Mouse (Mus musculus) 416B (cell line): ENCODE measurements around the gene Hk1.
"Not testable (repeated sequence)": the region's sequence is repeated elsewhere in the genome, so short reads cannot be mapped to it uniquely, and the experiment has no call there.

Experiments
- DNase-seq: peaks from one replicate; pipeline ENCODE4 v3.0.0; 2011; ENCODE audit warnings: low read depth

Hk1 gene

DNA sequence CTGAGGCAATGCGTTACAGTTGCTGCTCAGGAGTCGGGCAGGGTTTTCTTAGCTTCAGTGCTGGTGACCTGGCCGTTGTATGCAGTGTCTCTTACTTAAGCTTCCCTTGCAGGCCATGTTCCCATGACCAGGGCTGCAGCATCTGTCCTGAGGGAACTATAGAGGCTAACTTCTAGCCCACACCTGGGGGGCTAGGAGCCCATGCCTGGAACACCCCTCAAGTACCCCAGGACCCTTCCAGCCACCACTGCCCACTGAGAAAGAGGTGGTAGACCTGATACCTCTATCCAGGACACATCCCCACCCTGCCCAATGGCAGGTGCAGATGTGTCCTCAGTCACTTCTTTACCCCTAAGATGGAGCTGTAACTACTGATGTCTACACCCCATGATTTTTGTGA, 38.7 kb downstream of the Hk1 start:
- no peak for DNase-seq

DNA sequence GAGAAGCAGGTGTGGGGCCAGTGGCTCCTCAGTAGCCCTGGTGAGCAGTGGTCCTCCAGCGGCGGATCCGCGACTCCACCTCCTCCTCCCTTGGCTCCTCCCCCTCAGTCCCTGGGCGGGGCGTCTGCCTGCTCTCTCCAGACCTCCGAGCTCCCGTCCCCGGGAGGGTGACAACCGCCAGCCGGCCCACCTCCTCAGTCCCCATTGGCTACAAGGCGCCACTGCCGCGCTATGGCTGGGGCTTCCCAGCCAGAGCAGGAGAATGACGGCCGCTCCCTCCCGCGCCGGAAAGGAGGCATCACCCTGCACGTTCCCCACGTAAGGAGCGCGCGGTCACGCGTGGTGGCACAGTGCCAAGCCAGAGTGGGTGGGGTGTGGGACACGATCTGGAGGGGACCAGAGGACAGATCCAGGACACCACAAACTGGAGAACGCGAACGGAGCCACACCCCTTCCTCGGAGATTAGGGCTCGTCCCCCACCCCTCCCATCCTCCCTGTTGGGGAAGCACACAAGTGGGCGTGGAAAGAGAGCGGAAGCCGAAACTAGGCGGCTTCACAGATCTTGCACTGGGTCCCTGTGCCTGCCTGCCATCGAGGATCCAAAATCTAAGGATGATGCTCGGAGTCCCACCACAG, 39.5 kb downstream of the Hk1 start:
- peak; percentile 97 for DNase-seq

DNA sequence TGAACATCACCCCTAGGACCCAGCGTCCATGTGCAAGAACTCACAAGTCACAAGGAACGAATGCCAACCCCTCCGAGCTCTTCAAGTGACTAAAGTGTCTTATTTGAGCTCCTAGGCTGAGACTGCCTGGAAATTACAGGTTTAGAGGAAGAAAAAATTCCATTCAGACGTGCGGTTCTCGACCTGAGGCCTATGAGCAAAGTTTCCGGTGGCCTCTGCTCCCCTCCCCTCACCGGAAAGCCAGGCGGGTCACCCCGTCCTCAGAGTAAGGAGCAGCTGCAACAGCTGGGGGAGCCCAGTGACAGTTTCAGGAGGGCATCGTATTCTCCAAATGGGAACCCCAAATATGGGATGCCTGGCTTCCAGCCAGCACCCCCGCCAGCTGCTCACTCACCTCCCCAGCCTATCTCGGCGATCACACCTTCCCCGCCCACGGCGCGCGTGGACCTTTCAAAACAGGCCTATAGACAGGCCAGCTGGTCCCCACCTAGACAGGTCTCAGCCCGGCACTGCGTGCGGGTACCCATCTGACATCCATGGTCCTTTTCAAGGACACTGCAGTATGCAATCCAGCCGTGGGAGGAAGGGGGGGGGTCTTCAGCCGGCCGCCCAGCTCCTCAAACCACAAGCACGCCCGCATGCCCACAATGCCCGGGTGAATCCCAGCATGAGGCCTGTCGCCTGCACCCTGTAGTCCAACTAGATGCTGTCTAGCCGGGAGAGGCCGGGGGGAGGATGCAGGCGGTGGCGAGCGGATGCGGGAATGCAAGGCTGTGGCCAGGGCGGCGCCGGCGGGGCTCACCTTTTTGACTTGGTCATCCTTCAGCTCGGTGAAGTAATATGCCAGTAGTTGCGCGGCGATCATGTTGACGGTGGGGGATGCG, 40.3 kb downstream of the Hk1 start:
- DNase-seq: peak; percentile 79

DNA sequence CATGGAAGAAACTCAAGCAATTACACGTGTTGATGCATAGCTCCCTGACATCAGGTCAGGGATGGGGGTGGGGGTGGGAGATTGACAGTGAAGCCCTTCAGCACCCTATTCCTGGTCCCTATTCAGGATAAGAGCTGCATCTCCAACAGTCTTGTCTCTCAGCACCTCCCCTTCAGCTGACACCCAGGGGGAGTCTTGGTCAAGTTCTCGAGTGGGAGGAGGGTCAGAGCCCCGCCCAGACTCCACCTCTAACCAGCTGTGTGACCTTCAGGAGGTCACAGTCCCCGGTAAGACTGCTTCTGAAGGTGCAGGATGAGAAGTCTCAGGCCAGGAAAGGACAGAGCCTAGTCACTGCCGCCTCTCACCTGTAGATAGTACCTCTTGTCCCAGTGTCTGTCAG, 41.1 kb downstream of the Hk1 start:
- peak; percentile 32 for DNase-seq

DNA sequence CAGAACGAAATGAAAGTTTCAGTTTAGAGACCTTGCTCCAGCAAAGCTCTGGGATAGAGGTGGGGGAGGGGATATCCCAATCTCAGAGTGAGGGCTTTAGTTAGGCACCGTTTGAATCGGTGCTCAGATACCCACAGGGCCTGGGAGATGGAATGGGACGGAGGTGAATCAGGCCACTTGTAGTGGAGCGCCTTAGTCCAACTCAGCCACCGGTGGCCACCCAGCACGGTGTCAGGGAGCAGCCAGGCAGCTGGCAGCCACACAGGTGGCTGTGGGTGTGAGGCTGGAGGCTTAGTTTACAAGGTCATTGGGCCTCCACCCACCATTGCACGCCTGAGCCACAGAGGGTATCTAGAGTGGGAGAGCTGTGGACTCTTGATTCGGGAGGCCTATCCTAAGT, 41.5 kb downstream of the Hk1 start:
- DNase-seq: no peak

DNA sequence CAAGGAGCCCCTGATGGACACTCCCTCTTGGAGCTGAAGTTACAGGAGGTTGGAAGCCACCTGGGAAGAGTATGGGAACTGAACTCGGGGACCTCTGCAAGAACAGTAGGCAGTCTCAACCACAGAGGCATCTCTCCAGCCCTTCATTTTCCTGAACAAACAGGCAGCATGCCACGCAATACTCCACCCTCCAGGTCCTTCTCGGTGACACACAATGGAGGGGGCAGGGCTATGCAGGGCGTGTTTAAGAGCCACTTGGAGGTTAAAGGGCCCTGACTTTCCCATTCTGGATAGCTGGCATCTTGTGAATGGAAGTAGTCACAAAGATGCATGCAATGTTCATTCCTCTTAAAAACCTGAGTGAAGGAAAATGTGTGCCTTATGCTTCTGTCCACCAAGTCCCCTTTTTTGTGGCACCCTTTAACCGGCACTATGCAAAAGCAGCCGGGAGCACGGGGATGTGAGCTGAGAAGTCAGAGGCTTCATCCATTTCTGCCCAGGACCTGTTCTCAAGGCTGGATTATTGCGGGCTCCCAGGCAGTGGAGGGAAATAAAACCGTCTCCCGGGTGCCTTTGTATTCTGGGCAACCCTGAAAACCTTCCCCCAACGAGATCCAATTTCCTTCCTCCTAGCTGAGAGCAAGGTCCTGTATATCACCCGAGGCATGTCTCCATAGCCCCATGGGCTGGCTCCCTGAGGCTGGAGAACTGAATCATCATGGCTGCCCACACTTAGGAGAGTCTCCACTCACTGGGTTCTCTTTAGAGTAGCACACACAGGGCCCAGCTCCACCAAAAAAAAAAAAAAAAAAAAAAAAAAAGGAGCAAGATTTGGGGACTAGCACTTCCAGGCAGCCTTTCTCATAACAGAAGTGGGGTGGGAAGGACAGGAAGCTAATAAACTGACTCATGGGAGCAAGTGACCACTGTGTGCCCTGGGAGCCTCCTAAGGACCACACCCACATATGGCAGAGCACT, 42.8 kb downstream of the Hk1 start:
- peak; percentile 78 for DNase-seq

DNA sequence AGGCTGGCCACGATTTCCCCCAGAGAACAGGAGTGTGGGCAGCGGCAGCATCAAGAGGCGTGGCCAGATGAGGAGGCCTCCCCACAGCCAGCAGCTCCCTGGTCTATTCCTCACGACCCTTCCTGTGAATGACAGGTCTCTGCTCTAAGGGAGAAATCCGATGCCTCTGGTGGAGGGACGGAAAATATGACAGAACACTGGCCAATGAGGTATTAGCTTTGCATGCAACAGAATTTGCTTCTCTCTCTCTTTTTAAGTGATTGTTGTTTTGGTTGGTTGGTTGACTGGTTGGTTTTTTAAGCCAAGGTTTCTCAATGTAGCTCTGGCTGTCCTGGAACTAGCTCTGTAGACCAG, 44.3 kb downstream of the Hk1 start:
- peak; percentile 91 for DNase-seq

DNA sequence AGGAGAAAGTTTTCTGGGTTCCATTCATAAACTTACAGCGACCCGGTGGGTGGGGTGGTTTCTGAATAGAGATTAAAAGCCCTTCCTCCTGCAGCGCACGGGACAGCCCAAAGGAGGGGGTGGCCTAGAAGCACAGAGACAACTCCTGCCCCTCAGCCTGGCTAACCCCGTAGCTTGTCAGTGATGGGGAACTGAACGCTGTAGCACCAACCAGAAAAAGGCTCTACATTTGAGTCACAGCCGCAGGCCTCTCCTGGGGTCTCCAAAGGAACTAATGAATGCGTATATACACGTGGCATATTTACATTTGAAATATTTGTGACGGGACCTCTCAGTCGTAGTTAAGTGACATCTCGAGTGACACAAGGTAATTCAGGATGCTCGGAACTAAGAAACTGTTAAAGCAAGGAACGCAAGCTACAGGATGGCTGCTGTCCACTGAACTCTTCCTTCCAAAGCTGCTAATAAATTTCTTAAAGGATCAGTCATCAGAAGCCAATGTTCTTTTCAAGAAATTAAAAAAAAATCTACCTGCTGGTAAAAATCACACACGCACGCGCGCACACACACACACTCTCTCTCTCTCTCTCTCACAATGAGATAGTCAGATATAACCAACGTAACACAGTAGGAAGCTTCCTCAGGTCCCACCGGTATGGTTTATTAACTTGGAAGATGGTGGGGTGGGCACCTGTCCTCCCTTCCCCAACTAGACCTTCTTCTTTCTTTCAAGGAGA, 44.9 kb downstream of the Hk1 start:
- no peak for DNase-seq

DNA sequence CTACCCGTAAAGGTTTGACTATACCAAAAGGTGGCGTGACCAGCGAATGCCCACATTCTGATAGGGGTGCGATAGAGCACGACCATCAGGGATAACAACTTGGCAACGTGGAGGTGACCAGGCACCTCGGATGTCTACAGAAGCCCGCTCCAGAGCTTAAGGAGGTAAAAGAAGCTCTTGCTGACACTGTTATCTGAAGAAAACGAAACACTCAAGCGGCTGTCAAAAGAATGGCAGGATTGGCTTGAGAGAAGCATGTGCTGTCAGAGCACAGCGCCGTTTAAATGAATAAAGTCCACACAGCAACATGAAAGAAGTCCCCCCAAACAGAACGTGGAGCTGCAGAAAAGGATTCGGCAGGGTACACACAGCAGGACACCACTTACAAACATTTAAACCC, 46.4 kb downstream of the Hk1 start:
- no peak for DNase-seq

DNA sequence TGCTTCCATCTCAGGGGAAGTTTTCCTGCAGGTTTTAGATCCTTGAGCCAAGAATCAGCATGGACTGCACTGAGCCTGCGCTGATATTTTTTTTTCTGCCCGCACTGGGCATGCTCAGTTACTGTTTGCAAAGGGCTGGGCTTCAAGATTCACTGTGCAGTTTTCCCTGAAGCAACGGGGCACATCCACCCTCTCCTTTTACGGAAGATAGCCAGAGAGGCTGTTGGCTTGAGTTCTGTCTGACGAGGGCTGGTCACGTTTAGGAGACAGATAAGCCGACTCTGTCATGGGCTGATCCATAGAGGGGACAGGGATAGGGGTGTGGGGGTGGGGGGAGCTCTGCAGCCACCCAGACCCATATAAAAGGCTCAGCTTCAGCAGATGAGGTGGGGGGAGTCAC, 47.2 kb downstream of the Hk1 start:
- no peak for DNase-seq

DNA sequence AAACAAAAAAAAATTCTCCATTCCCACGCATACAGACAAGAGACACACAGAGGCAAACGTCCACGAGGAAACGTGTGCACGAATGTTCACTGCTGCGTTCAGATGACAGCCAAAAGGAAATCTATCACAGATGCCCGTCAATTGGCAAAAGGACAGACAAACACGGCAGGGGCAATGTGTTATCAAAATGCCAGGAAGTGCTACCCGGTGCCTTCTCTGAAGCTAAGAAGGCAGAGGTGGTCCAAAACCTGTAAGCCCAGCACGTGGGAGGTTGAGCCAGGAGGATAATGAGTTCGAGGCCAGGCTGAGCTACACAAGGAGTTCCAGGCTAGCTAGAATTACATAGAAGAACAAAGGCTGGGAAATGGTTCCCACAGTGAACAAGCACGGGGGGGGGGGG, 47.9 kb downstream of the Hk1 start:
- DNase-seq: no peak

DNA sequence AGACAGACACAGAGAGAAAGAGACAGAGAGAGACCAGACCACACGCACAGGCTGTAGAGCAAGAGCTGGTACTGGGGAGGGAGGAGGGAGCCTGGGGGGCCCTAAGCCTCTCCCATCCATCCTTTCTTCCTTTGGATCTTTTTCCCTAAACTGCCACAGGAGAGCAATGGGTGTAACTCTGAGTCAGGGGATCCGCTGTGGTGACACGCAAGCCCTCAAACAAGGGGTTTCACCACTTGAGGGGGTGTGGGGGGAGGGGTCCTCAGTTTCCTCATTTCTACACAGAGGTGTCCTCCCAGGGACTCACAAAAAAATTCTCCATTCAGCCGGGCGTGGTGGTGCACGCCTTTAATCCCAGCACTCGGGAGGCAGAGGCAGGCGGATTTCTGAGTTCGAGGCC, 48.4 kb downstream of the Hk1 start:
- no peak for DNase-seq

DNA sequence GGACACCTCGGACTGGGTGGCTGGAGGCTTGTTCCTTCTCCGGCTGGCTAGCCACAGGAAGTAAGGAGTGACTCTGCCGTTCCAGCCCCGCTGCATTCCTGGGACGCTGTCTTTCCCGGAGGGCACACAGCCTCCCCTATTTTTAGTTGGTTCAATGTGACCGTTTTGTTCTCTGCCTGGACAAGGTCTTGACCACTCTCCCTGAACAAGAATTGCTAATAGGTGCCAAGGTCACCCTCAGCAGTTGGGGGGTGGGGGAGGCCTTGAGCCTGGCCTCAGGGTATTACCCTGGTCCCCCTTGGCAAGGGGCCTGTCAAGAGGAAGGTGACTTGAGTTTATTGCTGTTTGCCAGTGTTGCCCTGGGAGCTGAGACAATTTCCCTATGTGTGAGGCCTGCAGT, 49.9 kb downstream of the Hk1 start:
- DNase-seq: no peak

DNA sequence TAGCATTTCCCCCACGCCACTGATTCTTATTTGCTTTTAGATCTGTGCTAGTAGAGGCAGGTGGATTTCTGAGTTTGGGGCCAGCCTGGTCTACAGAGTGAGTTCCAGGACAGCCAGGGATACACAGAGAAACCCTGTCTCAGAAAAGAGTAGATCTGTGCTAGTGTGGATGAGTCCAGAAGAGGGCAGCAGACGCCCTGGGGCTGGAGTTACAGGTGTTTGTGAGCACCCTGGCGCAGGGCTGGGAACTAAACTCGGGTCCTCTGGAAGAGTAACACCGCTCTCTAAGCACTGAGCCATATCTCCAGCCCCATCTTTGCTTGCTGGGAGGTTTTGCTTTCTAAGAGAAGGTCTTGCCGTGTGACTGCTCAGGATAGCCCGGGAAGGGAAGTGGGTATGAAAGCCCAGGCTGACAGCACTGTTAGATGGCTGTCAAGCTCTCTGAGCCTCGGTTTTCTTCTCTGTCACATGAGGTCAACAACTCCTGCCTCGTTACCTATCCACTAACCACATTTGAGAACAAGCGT, 50.8 kb downstream of the Hk1 start:
- no peak for DNase-seq

DNA sequence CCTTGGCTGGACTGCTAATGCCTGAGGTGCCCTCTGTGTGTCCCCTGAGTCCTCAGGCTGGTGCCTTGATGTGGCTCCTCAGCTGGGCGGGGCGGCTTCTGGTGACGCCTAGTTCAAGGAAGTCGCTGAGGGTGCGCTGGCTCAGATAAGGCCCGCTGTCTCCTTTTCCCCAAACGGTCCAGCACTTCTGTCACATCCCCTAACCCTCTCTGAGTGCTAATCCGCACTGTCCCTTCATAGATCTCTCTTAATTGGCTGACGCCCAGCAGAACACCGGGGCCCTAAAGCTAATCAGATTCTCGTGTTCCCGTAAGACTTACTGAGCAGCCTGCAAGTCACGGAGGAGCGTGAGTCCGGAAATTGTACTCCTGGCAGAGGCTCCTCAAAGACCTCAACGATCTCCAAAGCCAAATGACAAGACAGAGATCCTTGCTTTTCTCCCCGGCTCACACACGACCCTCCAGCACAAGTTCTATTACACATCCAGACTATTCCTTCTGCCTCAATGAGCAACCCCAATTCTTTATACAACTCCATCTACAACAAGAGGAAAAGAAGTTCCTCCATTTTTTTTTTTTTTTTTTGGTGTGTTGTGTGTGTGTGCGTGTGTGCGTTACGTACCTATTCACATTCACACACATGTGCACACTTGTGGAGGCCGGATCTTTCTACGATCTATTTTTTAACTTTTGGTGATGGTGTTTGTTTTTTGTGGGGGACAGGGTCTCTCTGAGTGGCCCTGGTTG, 52.0 kb downstream of the Hk1 start:
- DNase-seq: peak; percentile 98

DNA sequence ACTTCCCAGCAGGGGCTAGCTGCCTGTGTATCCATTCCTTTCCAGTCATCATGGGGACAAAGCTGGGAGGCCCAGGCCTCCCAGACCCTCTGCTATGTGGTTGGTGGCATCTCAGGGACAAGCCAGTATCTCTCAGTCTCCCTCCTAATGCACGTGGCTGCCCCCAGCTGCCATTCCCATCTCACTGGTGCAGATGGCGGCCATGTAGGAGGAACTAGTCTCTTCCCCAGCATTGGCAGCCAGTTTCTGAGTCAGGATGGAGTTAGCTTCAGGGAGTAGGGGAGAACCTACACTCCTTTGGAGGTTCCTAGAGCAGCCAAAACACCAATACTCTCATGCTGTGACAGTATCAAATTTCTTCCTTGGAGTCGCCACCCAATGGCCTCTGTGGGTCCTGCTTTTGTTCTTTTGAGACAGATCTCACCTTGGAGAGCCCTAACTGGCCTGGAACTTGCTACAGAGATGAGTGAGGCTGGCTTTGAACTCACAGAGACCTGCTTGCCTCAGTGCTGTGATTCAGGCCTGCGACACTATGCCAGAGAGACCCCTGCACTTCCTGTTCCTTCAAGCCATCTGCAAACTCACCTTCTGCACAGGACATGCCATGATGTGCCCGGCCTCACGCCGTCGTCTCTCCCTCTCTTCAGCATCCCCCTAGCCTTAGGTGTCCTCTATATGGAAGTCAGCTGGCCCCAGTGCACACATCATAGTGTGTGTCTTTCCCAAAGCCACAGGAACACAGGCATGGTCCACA, 52.7 kb downstream of the Hk1 start:
- DNase-seq: peak; percentile 78

DNA sequence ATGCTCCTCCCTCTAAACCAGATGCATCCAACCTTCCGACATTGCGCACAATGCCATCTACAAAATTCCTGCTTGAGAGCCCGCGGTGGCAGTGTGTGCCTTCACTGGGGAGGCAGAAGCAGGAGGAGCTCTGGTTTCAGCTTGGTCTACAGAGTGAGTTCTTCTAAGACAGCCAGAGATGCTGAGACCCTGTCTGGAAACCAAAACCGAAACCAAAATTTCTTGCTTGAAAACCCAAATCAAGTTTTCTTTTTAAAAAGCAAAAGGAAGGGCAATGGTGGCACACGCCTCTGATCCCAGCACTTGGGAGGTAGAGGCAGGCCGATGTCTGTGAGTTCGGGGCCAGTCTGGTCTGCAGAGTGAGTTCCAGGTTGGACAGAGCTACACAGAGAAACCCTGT, 53.7 kb downstream of the Hk1 start:
- DNase-seq: peak; percentile 53

DNA sequence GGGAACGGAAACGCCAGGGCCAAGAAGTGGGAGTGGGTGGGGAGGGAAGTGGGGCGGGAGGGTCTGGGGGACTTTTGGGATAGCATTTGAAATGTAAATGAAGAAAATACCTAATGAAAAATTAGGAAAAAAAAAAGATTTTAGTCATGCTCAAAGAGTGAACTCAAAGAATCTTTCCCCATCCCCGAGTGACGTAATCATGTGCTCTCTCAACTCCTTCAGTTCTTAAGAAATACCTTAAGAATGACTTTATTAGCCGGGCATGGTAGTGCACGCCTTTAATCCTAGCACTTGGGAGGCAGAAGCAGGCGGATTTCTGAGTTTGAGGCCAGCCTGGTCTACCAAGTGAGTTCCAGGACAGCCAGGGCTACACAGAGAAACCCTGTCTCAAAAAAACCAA, 56.9 kb downstream of the Hk1 start:
- DNase-seq: not testable (repeated sequence)

DNA sequence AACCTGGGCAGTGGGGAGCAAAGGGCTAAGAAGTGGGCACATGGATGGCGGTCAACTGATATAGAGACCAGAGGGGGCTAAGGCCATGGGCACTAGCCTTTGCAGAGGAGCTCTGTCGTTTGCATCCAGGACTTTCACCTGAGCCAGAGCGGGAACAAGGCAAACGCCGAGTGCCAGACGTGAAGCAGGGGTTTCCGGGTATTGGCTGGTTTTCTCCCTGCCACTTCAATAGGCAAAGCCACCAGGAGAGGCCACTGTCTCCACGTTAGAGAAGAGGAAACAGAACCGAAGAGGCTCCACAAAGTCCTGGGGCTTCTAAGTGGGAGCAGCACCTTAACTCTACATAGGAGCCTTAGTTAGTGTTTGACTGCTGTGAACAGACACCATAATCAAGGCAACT, 58.3 kb downstream of the Hk1 start:
- no peak for DNase-seq

DNA sequence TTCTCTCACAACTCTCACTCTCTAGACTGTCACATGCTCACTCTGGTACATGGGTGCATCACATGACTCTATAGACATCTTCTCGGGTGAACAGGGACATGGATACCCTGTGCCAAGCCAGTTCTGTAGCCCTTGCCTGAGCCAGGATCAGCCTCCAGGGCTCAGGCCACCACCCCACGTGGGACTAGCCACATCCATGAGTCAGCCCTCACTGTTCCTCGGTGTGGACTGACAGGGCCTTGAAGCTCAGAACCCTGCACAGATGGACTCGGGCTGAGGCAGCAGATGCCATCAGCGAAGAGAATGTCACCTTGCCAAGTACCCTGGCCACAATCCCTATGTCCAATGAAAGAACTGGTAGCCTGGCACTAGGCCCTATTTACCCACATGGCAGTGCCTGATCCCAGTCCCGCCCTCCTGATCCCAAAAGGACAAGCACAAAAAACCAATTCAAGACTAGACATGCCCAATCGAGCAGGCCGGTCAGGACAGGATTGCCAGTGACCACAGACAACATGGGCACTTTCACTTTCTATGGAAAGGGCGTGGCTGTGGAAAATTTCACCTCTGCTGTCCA, 59.2 kb downstream of the Hk1 start:
- peak; percentile 81 for DNase-seq
